Mouse (Mus musculus): ENCODE measurements around the gene Stat5b. TPM values are rescaled to one million over a fixed set of nuclear protein-coding genes. Genes with fewer than 3 reads are reported as not detected.

The Stat5b gene
- total and polyA plus RNA-seq, 3 experiments = 29.3 to 37.0 (median 32.3) TPM

DNA sequence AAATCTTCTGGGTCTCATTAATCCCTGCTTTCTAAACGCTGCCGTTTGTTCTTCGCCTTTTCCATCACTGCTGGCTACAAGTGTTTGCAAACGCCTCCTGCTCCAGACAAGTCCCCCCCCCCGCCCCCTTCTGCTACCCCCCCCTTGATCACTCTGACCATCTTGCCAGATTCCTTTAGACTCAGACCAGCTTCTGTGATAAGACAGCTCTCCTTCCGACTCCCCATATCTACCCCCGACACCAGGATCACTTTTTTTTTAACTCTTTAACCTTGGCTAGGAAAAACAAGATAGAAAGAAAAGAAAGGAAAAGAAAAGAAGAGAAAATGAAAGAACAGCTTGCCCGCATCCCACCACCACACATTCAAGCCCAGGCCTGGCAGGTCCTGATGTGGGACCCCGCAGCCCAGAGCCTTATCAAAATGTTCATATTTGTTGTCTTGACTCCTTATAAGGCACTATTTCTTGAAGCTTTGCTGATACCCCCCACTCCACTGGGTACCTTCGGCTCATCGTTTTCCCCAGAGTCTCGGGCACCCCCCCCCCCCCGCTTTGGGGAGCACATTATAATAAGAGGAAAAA is 977 bp downstream of the Stat5b start:
- TF ChIP-seq POLR2A (IDR thresholded peaks at IDR 0.05; ENCODE audit: control insufficient read depth in 1 of 2, insufficient read depth in 1 of 2, low read depth in 1 of 2, low read length in 2 of 2, poor library complexity in 1 of 2) (no peak), RAD21 (IDR thresholded peaks at IDR 0.05; ENCODE audit: low read depth, low read length) (no peak), BHLHE40 (IDR thresholded peaks at IDR 0.05; ENCODE audit: borderline replicate concordance, low read depth, low read length) (no peak), SIN3A (IDR thresholded peaks at IDR 0.05; ENCODE audit: low read length) (peak; percentile 15; the same call in 1 of the 2 replicates), POLR2AphosphoS2 (IDR thresholded peaks at IDR 0.05; ENCODE audit: low read length) (no peak), USF1 (IDR thresholded peaks at IDR 0.05; ENCODE audit: low read depth, low read length) (no peak), MAFK (IDR thresholded peaks at IDR 0.05; ENCODE audit: borderline replicate concordance, low read depth, low read length) (peak; percentile 16; the same call in 1 of the 2 replicates), GATA1 (IDR thresholded peaks at IDR 0.05; ENCODE audit: low read depth, low read length) (peak; percentile 81), MYB (IDR thresholded peaks at IDR 0.05; ENCODE audit: low read depth, low read length) (no peak), TAL1 (IDR thresholded peaks at IDR 0.05; ENCODE audit: low read length) (peak; percentile 44), ZC3H11A (IDR thresholded peaks at IDR 0.05; ENCODE audit: low read depth, low read length) (no peak), ETS1 (IDR thresholded peaks at IDR 0.05; ENCODE audit: low read depth, low read length) (peak; percentile 75), RCOR1 (IDR thresholded peaks at IDR 0.05; ENCODE audit: low read depth, low read length) (peak; percentile 74), JUND (IDR thresholded peaks at IDR 0.05; ENCODE audit: low read depth, low read length) (no peak), TCF12 (IDR thresholded peaks at IDR 0.05; ENCODE audit: low read depth, low read length) (peak; percentile 88), CHD1 (IDR thresholded peaks at IDR 0.05; ENCODE audit: low read depth, low read length) (no peak), NELFE (IDR thresholded peaks at IDR 0.05; ENCODE audit: low read depth, low read length) (no peak), UBTF (IDR thresholded peaks at IDR 0.05; ENCODE audit: borderline replicate concordance, insufficient read depth, low read depth, low read length) (no peak), MEF2A (IDR thresholded peaks at IDR 0.05; ENCODE audit: extremely low read depth, insufficient replicate concordance, low read depth, low read length, poor library complexity, severe bottlenecking) (no peak), GABPA (IDR thresholded peaks at IDR 0.05; ENCODE audit: low read depth, low read length) (no peak), MYC (IDR thresholded peaks at IDR 0.05; ENCODE audit: low read depth, low read length) (no peak), CTCF (IDR thresholded peaks at IDR 0.05 in 2 of 3, conservative IDR thresholded peaks at IDR 0.05 in 1 of 3; ENCODE audit: control insufficient read depth in 1 of 3, insufficient read depth in 1 of 3, low read depth in 2 of 3, low read length in 3 of 3, poor library complexity in 1 of 3, severe bottlenecking in 1 of 3) (no peak), ZNF384 (IDR thresholded peaks at IDR 0.05; ENCODE audit: low read depth, low read length) (peak; percentile 89), USF2 (IDR thresholded peaks at IDR 0.05; ENCODE audit: borderline replicate concordance in 1 of 2, insufficient read depth in 1 of 2, low read depth in 1 of 2, low read length in 2 of 2) (no peak), MAZ (IDR thresholded peaks at IDR 0.05; ENCODE audit: low read depth, low read length) (peak; percentile 81; the same call in 1 of the 2 replicates), ZMIZ1 (IDR thresholded peaks at IDR 0.05; ENCODE audit: low read depth, low read length) (no peak), NRF1 (IDR thresholded peaks at IDR 0.05; ENCODE audit: insufficient read depth, low read depth, low read length, poor library complexity, severe bottlenecking) (no peak), EP300 (IDR thresholded peaks at IDR 0.05; ENCODE audit: low read depth in 1 of 2, low read length in 2 of 2) (peak; percentile 66 to 84; a peak in 3 of 4 replicates), ZKSCAN1 (IDR thresholded peaks at IDR 0.05; ENCODE audit: low read depth, low read length) (no peak)
- peak overlapping the region; percentile 72 for H3K27ac ChIP-seq (ENCODE audit: control insufficient read depth, low read depth, low read length)
- no peaks in the 10 kb centered on the region for H3K9me3 ChIP-seq (replicated peaks; ENCODE audit: insufficient read depth, low read length)
- peaks cover 0 to 18% of the 10 kb centered on the region in 2 experiments; a peak in 2 of 4 replicates for H3K36me3 ChIP-seq (ENCODE audit: control insufficient read depth in 1 of 2, insufficient read depth in 2 of 2, low read length in 2 of 2)
- peak overlapping the region; percentile 89 for H3K9ac ChIP-seq (ENCODE audit: control insufficient read depth, low read depth, low read length, poor library complexity, severe bottlenecking)
- peak; percentile 78 for DNase-seq (ENCODE audit: low read depth, low spot score)
- H3K4me1 ChIP-seq (ENCODE audit: control insufficient read depth in 1 of 2, insufficient read depth in 2 of 2, low read length in 2 of 2) = peaks cover 10 to 15% of the 10 kb centered on the region in 2 experiments
- peak overlapping the region; percentile 78 to 98 for H3K4me3 ChIP-seq (ENCODE audit: control insufficient read depth in 1 of 2, insufficient read depth in 1 of 2, low read depth in 2 of 2, low read length in 2 of 2)
- peaks cover 37% of the 10 kb centered on the region for H3K79me2 ChIP-seq (ENCODE audit: control insufficient read depth, insufficient read depth, low read length, poor library complexity)
- H3K27me3 ChIP-seq (ENCODE audit: control insufficient read depth in 1 of 2, insufficient read depth in 2 of 2, low read length in 2 of 2) = peaks cover 4 to 6% of the 10 kb centered on the region in 2 experiments

Data from MEL (cell line).